In genomic region chr13:29565710-29566109, GRCm38 (mm10) we compare ENCODE assay signal across 17 mouse cellular contexts.
DNase-seq lines count a peak whose midpoint lies in the region; ATAC-seq lines count a peak whose summit lies in the region.
"Had no signal": no experiment of that assay in that cellular context is flagged by ENCODE, and none has a peak within 500 bp of the region (broad histone marks: within the 10 kb centered on the region; RNA-seq: fewer than 3 reads in every experiment).

No protein-coding gene starts in this region.

- DNase-seq in embryonic facial prominence, embryonic 11.5 days (ENCODE audit: low spot score) = peak; percentile 55
- DNase-seq in embryonic facial prominence, embryonic 10.5 days (ENCODE audit: low spot score) = no peak
- no peak for DNase-seq in midbrain, embryonic 11.5 days (ENCODE audit: low spot score, missing footprints)
- peak; percentile 95 for DNase-seq in forebrain, embryonic 14.5 days (ENCODE audit: low spot score)
- no peak for DNase-seq in testis, postnatal 14 days (ENCODE audit: low spot score)
- DNase-seq: cerebellum, postnatal 25 days; kidney, adult 9 months; thymus, postnatal 25 days had no signal

- H3K27me3 ChIP-seq in embryonic facial prominence, embryonic 11.5 days (ENCODE audit: control insufficient read depth, insufficient read depth, low read length) = no peaks in the 10 kb centered on the region
- H3K27me3 ChIP-seq in embryonic facial prominence, embryonic 10.5 days (replicated peaks; ENCODE audit: low read depth, poor library complexity, severe bottlenecking) = no peaks in the 10 kb centered on the region
- no peaks in the 10 kb centered on the region for H3K27me3 ChIP-seq in midbrain, embryonic 12.5 days
- H3K27me3 ChIP-seq in midbrain, embryonic 11.5 days (ENCODE audit: control insufficient read depth, insufficient read depth, low read length) = no peaks in the 10 kb centered on the region
- no peaks in the 10 kb centered on the region for H3K27me3 ChIP-seq in forebrain, embryonic 14.5 days (replicated peaks; ENCODE audit: control insufficient read depth, insufficient read depth, low read length)
- H3K27me3 ChIP-seq in neural tube, embryonic 14.5 days (ENCODE audit: control insufficient read depth, insufficient read depth, low read length) = no peaks in the 10 kb centered on the region
- H3K27me3 ChIP-seq: embryonic facial prominence, embryonic 12.5 days; hindbrain, embryonic 15.5 days; liver, embryonic 12.5 days; megakaryocyte, embryonic 14.5 days had no signal

- H3K4me3 ChIP-seq in embryonic facial prominence, embryonic 11.5 days (ENCODE audit: low read depth, low read length) = no peak overlapping the region
- no peak overlapping the region for H3K4me3 ChIP-seq in embryonic facial prominence, embryonic 10.5 days
- no peak overlapping the region for H3K4me3 ChIP-seq in midbrain, embryonic 12.5 days
- H3K4me3 ChIP-seq in midbrain, embryonic 11.5 days (ENCODE audit: low read depth, low read length) = no peak overlapping the region
- no peak overlapping the region for H3K4me3 ChIP-seq in forebrain, embryonic 14.5 days (ENCODE audit: low read depth, low read length)
- no peak overlapping the region for H3K4me3 ChIP-seq in neural tube, embryonic 14.5 days (ENCODE audit: low read depth, low read length)
- H3K4me3 ChIP-seq: embryonic facial prominence, embryonic 12.5 days; hindbrain, embryonic 15.5 days; layer of hippocampus, adult 2 months; liver, embryonic 12.5 days; megakaryocyte, embryonic 14.5 days had no signal

- ATAC-seq in embryonic facial prominence, embryonic 11.5 days (replicated peaks; ENCODE audit: insufficient number of reproducible peaks, low FRiP score, low TSS enrichment, low read depth) = no peak
- ATAC-seq in midbrain, embryonic 12.5 days (ENCODE audit: low FRiP score, low read depth) = 0 out of 2 replicates have a peak, but pooled peaks have one; percentile 34
- no peak for ATAC-seq in midbrain, embryonic 11.5 days (ENCODE audit: low FRiP score)
- peak; percentile 94 for ATAC-seq in forebrain, embryonic 14.5 days
- ATAC-seq in neural tube, embryonic 14.5 days (ENCODE audit: low read depth) = peak; percentile 56; the same call in 1 of the 2 replicates
- no peak for ATAC-seq in megakaryocyte-erythroid progenitor cell, adult 5-6 weeks (replicated peaks; ENCODE audit: low FRiP score, low TSS enrichment, poor library complexity, severe bottlenecking)
- ATAC-seq: liver, embryonic 12.5 days; lung, postnatal 0 days had no signal

- no peak overlapping the region for H3K9ac ChIP-seq in embryonic facial prominence, embryonic 11.5 days (replicated peaks; ENCODE audit: low read length)
- H3K9ac ChIP-seq in midbrain, embryonic 12.5 days (replicated peaks) = no peak overlapping the region
- H3K9ac ChIP-seq in midbrain, embryonic 11.5 days (ENCODE audit: low read length) = no peak overlapping the region
- H3K9ac ChIP-seq in forebrain, embryonic 14.5 days (ENCODE audit: low read length) = no peak overlapping the region
- no peak overlapping the region for H3K9ac ChIP-seq in neural tube, embryonic 14.5 days (replicated peaks; ENCODE audit: low read depth, low read length)
- H3K9ac ChIP-seq: embryonic facial prominence, embryonic 12.5 days; hindbrain, embryonic 15.5 days; liver, embryonic 12.5 days had no signal

- no peak overlapping the region for H3K27ac ChIP-seq in embryonic facial prominence, embryonic 11.5 days (replicated peaks; ENCODE audit: low read depth, low read length)
- no peak overlapping the region for H3K27ac ChIP-seq in embryonic facial prominence, embryonic 10.5 days (replicated peaks)
- no peak overlapping the region for H3K27ac ChIP-seq in midbrain, embryonic 12.5 days (replicated peaks)
- H3K27ac ChIP-seq in midbrain, embryonic 11.5 days (ENCODE audit: low read depth, low read length) = no peak overlapping the region
- peak overlapping the region; percentile 86 for H3K27ac ChIP-seq in forebrain, embryonic 14.5 days (ENCODE audit: low read depth, low read length)
- no peak overlapping the region for H3K27ac ChIP-seq in neural tube, embryonic 14.5 days (ENCODE audit: low read depth, low read length)
- H3K27ac ChIP-seq: embryonic facial prominence, embryonic 12.5 days; hindbrain, embryonic 15.5 days; layer of hippocampus, adult 2 months; liver, embryonic 12.5 days had no signal

- no peaks in the 10 kb centered on the region for H3K36me3 ChIP-seq in embryonic facial prominence, embryonic 11.5 days (replicated peaks; ENCODE audit: control insufficient read depth, insufficient read depth, low read depth, low read length)
- no peaks in the 10 kb centered on the region for H3K36me3 ChIP-seq in embryonic facial prominence, embryonic 10.5 days (replicated peaks)
- H3K36me3 ChIP-seq in midbrain, embryonic 12.5 days = no peaks in the 10 kb centered on the region
- no peaks in the 10 kb centered on the region for H3K36me3 ChIP-seq in midbrain, embryonic 11.5 days (ENCODE audit: control insufficient read depth, insufficient read depth, low read length)
- H3K36me3 ChIP-seq in forebrain, embryonic 14.5 days (ENCODE audit: control insufficient read depth, insufficient read depth, low read length) = no peaks in the 10 kb centered on the region
- H3K36me3 ChIP-seq in neural tube, embryonic 14.5 days (ENCODE audit: control insufficient read depth, insufficient read depth, low read length) = no peaks in the 10 kb centered on the region
- H3K36me3 ChIP-seq: embryonic facial prominence, embryonic 12.5 days; hindbrain, embryonic 15.5 days; liver, embryonic 12.5 days had no signal

- H3K4me1 ChIP-seq in embryonic facial prominence, embryonic 11.5 days (ENCODE audit: control insufficient read depth, insufficient read depth, low read length) = no peaks in the 10 kb centered on the region
- H3K4me1 ChIP-seq in embryonic facial prominence, embryonic 10.5 days = 0 out of 2 replicates have a peak, but pooled peaks cover 5% of the 10 kb centered on the region
- H3K4me1 ChIP-seq in midbrain, embryonic 12.5 days = no peaks in the 10 kb centered on the region
- no peaks in the 10 kb centered on the region for H3K4me1 ChIP-seq in midbrain, embryonic 11.5 days (ENCODE audit: control insufficient read depth, insufficient read depth, low read length)
- peaks cover 11% of the 10 kb centered on the region for H3K4me1 ChIP-seq in forebrain, embryonic 14.5 days (ENCODE audit: control insufficient read depth, insufficient read depth, low read length)
- H3K4me1 ChIP-seq in neural tube, embryonic 14.5 days (ENCODE audit: control insufficient read depth, insufficient read depth, low read length) = no peaks in the 10 kb centered on the region
- H3K4me1 ChIP-seq: liver, embryonic 12.5 days; megakaryocyte, embryonic 14.5 days had no signal

- no peaks in the 10 kb centered on the region for H3K9me3 ChIP-seq in embryonic facial prominence, embryonic 11.5 days (replicated peaks; ENCODE audit: control insufficient read depth, low read length)
- H3K9me3 ChIP-seq in embryonic facial prominence, embryonic 10.5 days = no peaks in the 10 kb centered on the region
- H3K9me3 ChIP-seq in midbrain, embryonic 12.5 days = no peaks in the 10 kb centered on the region
- H3K9me3 ChIP-seq in midbrain, embryonic 11.5 days (ENCODE audit: control insufficient read depth, low read length) = no peaks in the 10 kb centered on the region
- no peaks in the 10 kb centered on the region for H3K9me3 ChIP-seq in forebrain, embryonic 14.5 days (replicated peaks; ENCODE audit: control insufficient read depth, low read length)
- no peaks in the 10 kb centered on the region for H3K9me3 ChIP-seq in neural tube, embryonic 14.5 days (ENCODE audit: control insufficient read depth, low read length)
- H3K9me3 ChIP-seq: embryonic facial prominence, embryonic 12.5 days; hindbrain, embryonic 15.5 days; liver, embryonic 12.5 days; megakaryocyte, embryonic 14.5 days had no signal

- no peak overlapping the region for H3K4me2 ChIP-seq in embryonic facial prominence, embryonic 11.5 days (ENCODE audit: low read depth, low read length)
- no peak overlapping the region for H3K4me2 ChIP-seq in midbrain, embryonic 12.5 days (replicated peaks)
- no peak overlapping the region for H3K4me2 ChIP-seq in midbrain, embryonic 11.5 days
- H3K4me2 ChIP-seq in forebrain, embryonic 14.5 days (ENCODE audit: low read length) = no peak overlapping the region
- no peak overlapping the region for H3K4me2 ChIP-seq in neural tube, embryonic 14.5 days (ENCODE audit: low read depth, low read length)
- H3K4me2 ChIP-seq: embryonic facial prominence, embryonic 12.5 days; hindbrain, embryonic 15.5 days; liver, embryonic 12.5 days had no signal

- WGBS in embryonic facial prominence, embryonic 11.5 days = 49% methylated on average over 5 of the region's 5 CpGs
- 57% methylated on average over 5 of the region's 5 CpGs for WGBS in embryonic facial prominence, embryonic 10.5 days
- WGBS in midbrain, embryonic 12.5 days = 68% methylated on average over 5 of the region's 5 CpGs
- WGBS in midbrain, embryonic 11.5 days = 82% methylated on average over 5 of the region's 5 CpGs
- WGBS in forebrain, embryonic 14.5 days = 7% methylated on average over 5 of the region's 5 CpGs
- WGBS in neural tube, embryonic 14.5 days = 35% methylated on average over 5 of the region's 5 CpGs

Comparison
In these comparisons a context has a peak if more than half of its experiments do, and no peak if none do; other contexts are left out.
1. ATAC-seq: peak in midbrain, embryonic 12.5 days (single experiment), forebrain, embryonic 14.5 days (single experiment) and neural tube, embryonic 14.5 days (single experiment); none in embryonic facial prominence, embryonic 11.5 days (single experiment), midbrain, embryonic 11.5 days (single experiment) and megakaryocyte-erythroid progenitor cell, adult 5-6 weeks (single experiment).
2. DNase-seq: peak in embryonic facial prominence, embryonic 11.5 days (single experiment) and forebrain, embryonic 14.5 days (single experiment); none in embryonic facial prominence, embryonic 10.5 days (single experiment), midbrain, embryonic 11.5 days (single experiment) and testis, postnatal 14 days (single experiment).